In the genomic region with DNA sequence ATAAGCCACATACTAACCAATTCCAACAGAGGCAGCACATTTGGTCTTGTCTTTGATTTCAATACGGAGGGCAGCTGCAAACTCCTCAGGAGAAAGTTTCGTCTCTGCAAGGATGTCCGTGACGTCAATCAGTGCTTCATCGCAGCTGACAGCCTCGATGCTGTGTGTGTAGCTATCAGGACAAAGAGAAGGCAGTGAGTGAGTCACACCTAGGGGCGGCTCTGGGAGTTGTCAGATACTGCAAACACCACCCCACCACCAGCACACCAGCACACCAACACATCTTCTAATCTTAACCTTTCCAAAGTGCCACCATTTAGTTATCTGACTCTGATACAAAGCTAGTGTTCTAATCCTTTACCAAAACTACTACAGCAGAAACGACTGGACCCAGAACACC, we compare ENCODE assay signal across 20 mouse cellular contexts.
DNase-seq lines count a peak whose midpoint lies in the region; ATAC-seq lines count a peak whose summit lies in the region.
"Had no signal": no experiment of that assay in that cellular context is flagged by ENCODE, and none has a peak within 500 bp of the region (broad histone marks: within the 10 kb centered on the region; RNA-seq: fewer than 3 reads in every experiment).

No protein-coding gene starts in this region.

- no peak for DNase-seq in frontal cortex, postnatal 25 days (ENCODE audit: low spot score in 2 of 2)
- peak; percentile 58 for DNase-seq in right cerebral cortex, adult 18-20 months
- no peak for DNase-seq in right cerebral cortex, postnatal 14 days
- DNase-seq in ZHBTc4 (ENCODE audit: low read depth, low spot score) = peak; percentile 12
- DNase-seq in c-Kit-positive CD71-positive TER-119-positive erythroid progenitor cells, embryonic 14.5 days (ENCODE audit: low spot score) = no peak
- no peak for DNase-seq in cerebellum, adult 11-12 months
- DNase-seq: cerebellum, adult 2 months; cerebellum, adult 9-11 months; cerebellum, postnatal 25 days; forebrain, postnatal 0 days; gastrocnemius, postnatal 10 days; gastrocnemius, postnatal 36 days; heart, adult 2 months; heart, postnatal 14 days; kidney, adult 2 months had no signal

- ATAC-seq in frontal cortex, adult (ENCODE audit: low TSS enrichment) = peak; percentile 81; the same call in 1 of the 2 replicates
- ATAC-seq: activated CD4-positive, CD25-positive, alpha-beta regulatory T cell, adult 4 months; forebrain, embryonic 14.5 days; forebrain, postnatal 0 days; intestine, postnatal 0 days; Patski had no signal

Comparison
In these comparisons a context has a peak if more than half of its experiments do, and no peak if none do; other contexts are left out.
1. DNase-seq: peak in right cerebral cortex, adult 18-20 months (single experiment) and ZHBTc4 (single experiment); none in frontal cortex, postnatal 25 days (0 of 2), right cerebral cortex, postnatal 14 days (single experiment), c-Kit-positive CD71-positive TER-119-positive erythroid progenitor cells, embryonic 14.5 days (single experiment) and cerebellum, adult 11-12 months (single experiment).